Mouse (Mus musculus): ENCODE measurements at regions not wholly inside any gene's neighbourhood (a gene's known extent, or its start where the extent isn't known, plus 50 kb on each side); places are given as distances from the start of the nearest gene placed in this dataset.

DNA sequence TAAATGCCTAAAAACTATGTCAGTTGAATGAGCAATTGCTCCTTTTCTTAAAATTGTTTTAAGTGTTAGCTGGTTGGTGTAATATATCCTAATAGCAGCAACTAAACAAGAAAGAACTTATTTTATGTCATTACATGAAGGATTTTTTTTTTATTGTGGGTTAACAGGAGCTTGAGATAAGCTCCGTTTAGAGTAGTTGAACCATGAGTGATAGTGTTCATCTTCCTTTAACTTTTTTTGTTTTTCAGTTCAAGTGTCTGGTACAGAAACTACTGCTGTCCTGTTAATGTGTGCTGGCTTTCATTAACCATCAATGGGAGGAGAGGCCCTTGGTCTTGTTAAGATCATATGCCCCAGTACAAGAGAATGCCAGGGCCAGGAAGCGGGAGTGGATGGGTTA, 986.8 kb upstream of the Cdh10 start:
- Histone ChIP-seq H3K4me1 (replicated peaks; ENCODE audit: control insufficient read depth, insufficient read depth, low read length) (no peaks in the 10 kb centered on the region), H3K9me3 (ENCODE audit: control insufficient read depth, low read length) (no peaks in the 10 kb centered on the region), H3K9ac (ENCODE audit: low read length) (no peak overlapping the region), H3K36me3 (ENCODE audit: control insufficient read depth, insufficient read depth, low read length) (no peaks in the 10 kb centered on the region), H3K27ac (ENCODE audit: low read depth, low read length) (no peak overlapping the region), H3K4me2 (ENCODE audit: low read depth, low read length, severe bottlenecking) (no peak overlapping the region), H3K27me3 (ENCODE audit: control insufficient read depth, insufficient read depth, low read length) (no peaks in the 10 kb centered on the region), H3K4me3 (ENCODE audit: low read depth, low read length) (no peak overlapping the region)
- DNase-seq (ENCODE audit: low spot score) (no peak), ATAC-seq (replicated peaks; ENCODE audit: low FRiP score) (no peak)
- WGBS, result 88% methylated on average over 2 of the region's 2 CpGs

GRCm38 (mm10) chr15:17880168-17880567, 938.6 kb upstream of the Cdh10 start:
- Histone ChIP-seq H3K4me2 (ENCODE audit: low read depth, low read length, severe bottlenecking) (no peak overlapping the region), H3K36me3 (ENCODE audit: control insufficient read depth, insufficient read depth, low read length) (no peaks in the 10 kb centered on the region), H3K4me3 (ENCODE audit: low read depth, low read length) (no peak overlapping the region), H3K27ac (ENCODE audit: low read depth, low read length) (no peak overlapping the region), H3K9me3 (ENCODE audit: control insufficient read depth, low read length) (no peaks in the 10 kb centered on the region), H3K27me3 (ENCODE audit: control insufficient read depth, insufficient read depth, low read length) (no peaks in the 10 kb centered on the region), H3K4me1 (replicated peaks; ENCODE audit: control insufficient read depth, insufficient read depth, low read length) (no peaks in the 10 kb centered on the region), H3K9ac (ENCODE audit: low read length) (no peak overlapping the region)
- ATAC-seq (replicated peaks; ENCODE audit: low FRiP score) (no peak), DNase-seq (ENCODE audit: low spot score) (no peak)
- 87% methylated on average over 2 of the region's 2 CpGs for WGBS

- DNase-seq (ENCODE audit: low spot score) (no peak), ATAC-seq (replicated peaks; ENCODE audit: low FRiP score) (no peak)
- H3K4me1 ChIP-seq (replicated peaks; ENCODE audit: control insufficient read depth, insufficient read depth, low read length), result no peaks in the 10 kb centered on the region
- H3K27ac ChIP-seq (ENCODE audit: low read depth, low read length), result no peak overlapping the region
- no peak overlapping the region for H3K4me3 ChIP-seq (ENCODE audit: low read depth, low read length)
- no peaks in the 10 kb centered on the region for H3K27me3 ChIP-seq (ENCODE audit: control insufficient read depth, insufficient read depth, low read length)
- no peaks in the 10 kb centered on the region for H3K9me3 ChIP-seq (ENCODE audit: control insufficient read depth, low read length)
- 91% methylated on average over 1 of the region's 1 CpGs for WGBS
- no peaks in the 10 kb centered on the region for H3K36me3 ChIP-seq (ENCODE audit: control insufficient read depth, insufficient read depth, low read length)
- H3K4me2 ChIP-seq (ENCODE audit: low read depth, low read length, severe bottlenecking), result no peak overlapping the region
- no peak overlapping the region for H3K9ac ChIP-seq (ENCODE audit: low read length)
Measured at GRCm38 (mm10) chr15:17889309-17889708, 929.4 kb upstream of the Cdh10 start.

DNA sequence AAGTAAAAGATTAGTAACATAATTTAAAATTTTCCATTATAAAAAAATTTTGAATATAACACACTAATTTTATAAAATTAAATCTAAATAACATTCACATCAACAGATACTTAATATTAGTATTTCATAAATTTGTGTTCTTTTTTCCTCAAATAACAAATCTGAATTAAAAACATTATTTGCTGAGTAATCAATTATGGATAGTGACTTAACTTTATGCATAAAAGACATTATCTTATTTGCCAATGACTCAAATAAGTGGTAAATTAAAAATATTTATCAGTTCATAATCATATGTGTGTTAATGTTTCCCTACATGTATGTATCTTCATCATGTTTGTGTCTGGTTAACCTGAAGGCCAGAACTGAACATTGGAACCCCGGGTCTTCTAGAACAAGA, 918.7 kb upstream of the Cdh10 start:
- Histone ChIP-seq H3K9me3 (ENCODE audit: control insufficient read depth, low read length) (no peaks in the 10 kb centered on the region), H3K4me2 (ENCODE audit: low read depth, low read length, severe bottlenecking) (no peak overlapping the region), H3K9ac (ENCODE audit: low read length) (no peak overlapping the region), H3K4me3 (ENCODE audit: low read depth, low read length) (no peak overlapping the region), H3K4me1 (replicated peaks; ENCODE audit: control insufficient read depth, insufficient read depth, low read length) (no peaks in the 10 kb centered on the region), H3K27ac (ENCODE audit: low read depth, low read length) (no peak overlapping the region), H3K36me3 (ENCODE audit: control insufficient read depth, insufficient read depth, low read length) (no peaks in the 10 kb centered on the region), H3K27me3 (ENCODE audit: control insufficient read depth, insufficient read depth, low read length) (no peaks in the 10 kb centered on the region)
- WGBS, result 92% methylated on average over 1 of the region's 1 CpGs
- DNase-seq (ENCODE audit: low spot score), result no peak
- ATAC-seq (replicated peaks; ENCODE audit: low FRiP score), result no peak

DNA sequence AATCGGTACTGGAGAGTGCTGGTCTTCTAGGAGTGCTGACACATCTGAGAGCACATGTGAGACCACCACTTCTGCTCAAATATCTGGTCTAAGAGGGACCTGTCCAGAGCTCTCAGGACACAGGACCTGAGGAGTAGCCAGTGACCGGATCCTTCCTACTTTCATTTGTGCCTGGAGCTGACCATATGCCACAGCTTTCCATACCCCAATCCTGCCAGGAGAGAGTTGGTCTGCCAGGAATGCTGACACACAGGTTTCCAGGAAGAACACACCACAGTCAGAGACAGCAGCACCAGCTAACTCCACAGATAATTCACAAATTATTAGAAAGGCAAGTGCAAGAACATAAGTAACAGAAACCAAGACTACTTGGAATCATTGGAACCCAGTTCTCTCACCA, 906.5 kb upstream of the Cdh10 start:
- no peak overlapping the region for H3K9ac ChIP-seq (ENCODE audit: low read length)
- 86% methylated on average over 2 of the region's 2 CpGs for WGBS
- H3K27ac ChIP-seq (ENCODE audit: low read depth, low read length), result no peak overlapping the region
- H3K36me3 ChIP-seq (ENCODE audit: control insufficient read depth, insufficient read depth, low read length), result no peaks in the 10 kb centered on the region
- no peak for ATAC-seq (replicated peaks; ENCODE audit: low FRiP score)
- H3K4me1 ChIP-seq (replicated peaks; ENCODE audit: control insufficient read depth, insufficient read depth, low read length), result no peaks in the 10 kb centered on the region
- no peaks in the 10 kb centered on the region for H3K9me3 ChIP-seq (ENCODE audit: control insufficient read depth, low read length)
- H3K4me3 ChIP-seq (ENCODE audit: low read depth, low read length), result no peak overlapping the region
- DNase-seq (ENCODE audit: low spot score), result no peak
- no peaks in the 10 kb centered on the region for H3K27me3 ChIP-seq (ENCODE audit: control insufficient read depth, insufficient read depth, low read length)
- H3K4me2 ChIP-seq (ENCODE audit: low read depth, low read length, severe bottlenecking), result no peak overlapping the region

DNA sequence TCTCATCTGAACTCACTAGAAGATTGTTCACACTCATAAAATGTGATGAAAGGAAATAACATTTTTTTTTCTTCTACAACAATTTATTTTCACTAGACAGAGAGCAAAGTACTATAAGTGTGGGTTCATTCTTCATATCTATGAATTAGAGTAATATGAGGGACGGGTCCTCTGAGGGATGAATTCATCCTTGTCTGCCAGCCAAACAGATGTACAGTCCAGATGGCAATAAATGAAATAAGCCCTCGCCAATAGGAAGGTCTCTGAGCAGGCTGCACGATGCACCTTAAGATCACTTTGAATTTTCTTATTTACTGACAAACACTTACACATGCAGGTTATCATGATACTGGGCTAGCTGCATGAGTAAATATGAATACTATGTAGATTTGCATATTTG, 886.2 kb upstream of the Cdh10 start:
- Histone ChIP-seq H3K27ac (ENCODE audit: low read depth, low read length) (no peak overlapping the region), H3K4me1 (replicated peaks; ENCODE audit: control insufficient read depth, insufficient read depth, low read length) (no peaks in the 10 kb centered on the region), H3K4me3 (ENCODE audit: low read depth, low read length) (no peak overlapping the region), H3K36me3 (ENCODE audit: control insufficient read depth, insufficient read depth, low read length) (no peaks in the 10 kb centered on the region), H3K9ac (ENCODE audit: low read length) (no peak overlapping the region), H3K4me2 (ENCODE audit: low read depth, low read length, severe bottlenecking) (no peak overlapping the region), H3K9me3 (ENCODE audit: control insufficient read depth, low read length) (no peaks in the 10 kb centered on the region), H3K27me3 (ENCODE audit: control insufficient read depth, insufficient read depth, low read length) (no peaks in the 10 kb centered on the region)
- WGBS, result 83% methylated on average over 3 of the region's 3 CpGs
- ATAC-seq (replicated peaks; ENCODE audit: low FRiP score) (no peak), DNase-seq (ENCODE audit: low spot score) (no peak)

DNA sequence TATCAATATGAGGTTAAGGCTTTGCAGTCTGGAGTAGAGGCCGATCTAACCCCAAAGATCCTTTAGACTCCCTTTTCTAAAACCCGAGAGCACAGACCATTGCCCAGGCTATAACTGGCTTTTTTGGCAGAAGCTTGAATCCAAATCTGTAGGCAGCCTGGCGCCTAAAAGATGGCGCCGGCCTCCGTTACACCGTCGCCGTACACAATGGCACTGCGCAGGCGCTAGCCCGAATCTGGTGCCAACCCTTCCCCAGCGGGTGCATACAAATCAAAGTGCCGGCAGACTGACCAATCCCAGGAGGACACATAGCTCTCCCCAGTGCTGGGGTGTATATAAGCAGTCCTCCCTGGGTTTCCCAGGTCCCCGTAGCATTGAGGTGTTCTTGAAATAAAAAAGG, 884.9 kb upstream of the Cdh10 start:
- H3K4me3 ChIP-seq (ENCODE audit: low read depth, low read length), result no peak overlapping the region
- ATAC-seq (replicated peaks; ENCODE audit: low FRiP score) (no peak), DNase-seq (ENCODE audit: low spot score) (no peak)
- H3K27me3 ChIP-seq (ENCODE audit: control insufficient read depth, insufficient read depth, low read length), result no peaks in the 10 kb centered on the region
- H3K4me1 ChIP-seq (replicated peaks; ENCODE audit: control insufficient read depth, insufficient read depth, low read length), result no peaks in the 10 kb centered on the region
- H3K9ac ChIP-seq (ENCODE audit: low read length), result no peak overlapping the region
- H3K9me3 ChIP-seq (ENCODE audit: control insufficient read depth, low read length), result no peaks in the 10 kb centered on the region
- no peaks in the 10 kb centered on the region for H3K36me3 ChIP-seq (ENCODE audit: control insufficient read depth, insufficient read depth, low read length)
- 96% methylated on average over 15 of the region's 15 CpGs for WGBS
- H3K27ac ChIP-seq (ENCODE audit: low read depth, low read length), result no peak overlapping the region
- no peak overlapping the region for H3K4me2 ChIP-seq (ENCODE audit: low read depth, low read length, severe bottlenecking)

DNA sequence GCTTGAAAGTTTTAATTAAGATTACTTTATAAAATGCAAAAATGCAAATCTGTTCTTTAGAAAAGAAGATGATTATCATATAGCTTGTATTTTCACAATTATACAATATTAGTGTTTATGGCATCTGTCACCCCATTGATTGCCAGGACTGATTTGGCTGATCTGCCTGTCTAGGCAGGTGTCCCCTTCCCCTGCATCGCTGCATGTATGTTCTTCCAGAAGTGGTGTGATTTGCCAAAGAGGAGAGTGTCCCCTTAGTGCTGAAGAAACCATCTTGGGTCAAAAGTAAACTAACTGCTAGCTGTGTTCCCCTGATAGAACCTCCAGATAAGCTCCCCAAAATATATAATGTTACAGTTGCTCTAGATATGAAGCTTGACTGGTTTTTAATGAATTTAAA, 883.3 kb upstream of the Cdh10 start:
- no peaks in the 10 kb centered on the region for H3K27me3 ChIP-seq (ENCODE audit: control insufficient read depth, insufficient read depth, low read length)
- H3K4me2 ChIP-seq (ENCODE audit: low read depth, low read length, severe bottlenecking), result no peak overlapping the region
- no peaks in the 10 kb centered on the region for H3K9me3 ChIP-seq (ENCODE audit: control insufficient read depth, low read length)
- no peaks in the 10 kb centered on the region for H3K4me1 ChIP-seq (replicated peaks; ENCODE audit: control insufficient read depth, insufficient read depth, low read length)
- DNase-seq (ENCODE audit: low spot score) (no peak), ATAC-seq (replicated peaks; ENCODE audit: low FRiP score) (no peak)
- no peak overlapping the region for H3K9ac ChIP-seq (ENCODE audit: low read length)
- no peak overlapping the region for H3K27ac ChIP-seq (ENCODE audit: low read depth, low read length)
- H3K36me3 ChIP-seq (ENCODE audit: control insufficient read depth, insufficient read depth, low read length), result no peaks in the 10 kb centered on the region
- H3K4me3 ChIP-seq (ENCODE audit: low read depth, low read length), result no peak overlapping the region
- 91% methylated on average over 1 of the region's 1 CpGs for WGBS

GRCm38 (mm10) chr15:17962778-17963177, 856.0 kb upstream of the Cdh10 start:
- no peaks in the 10 kb centered on the region for H3K4me1 ChIP-seq (replicated peaks; ENCODE audit: control insufficient read depth, insufficient read depth, low read length)
- ATAC-seq (replicated peaks; ENCODE audit: low FRiP score), result no peak

More at GRCm38 (mm10) chr15:17962778-17963177, 856.0 kb upstream of the Cdh10 start:
- H3K4me2 ChIP-seq (ENCODE audit: low read depth, low read length, severe bottlenecking), result no peak overlapping the region
- no peaks in the 10 kb centered on the region for H3K27me3 ChIP-seq (ENCODE audit: control insufficient read depth, insufficient read depth, low read length)
- no peak overlapping the region for H3K27ac ChIP-seq (ENCODE audit: low read depth, low read length)
- H3K36me3 ChIP-seq (ENCODE audit: control insufficient read depth, insufficient read depth, low read length), result no peaks in the 10 kb centered on the region
- H3K9me3 ChIP-seq (ENCODE audit: control insufficient read depth, low read length), result no peaks in the 10 kb centered on the region
- WGBS, result 81% methylated on average over 1 of the region's 1 CpGs
- DNase-seq (ENCODE audit: low spot score), result no peak
- H3K4me3 ChIP-seq (ENCODE audit: low read depth, low read length), result no peak overlapping the region
- no peak overlapping the region for H3K9ac ChIP-seq (ENCODE audit: low read length)
